Mouse (Mus musculus): ENCODE data around the gene Camk2g.

The Camk2g gene

DNA sequence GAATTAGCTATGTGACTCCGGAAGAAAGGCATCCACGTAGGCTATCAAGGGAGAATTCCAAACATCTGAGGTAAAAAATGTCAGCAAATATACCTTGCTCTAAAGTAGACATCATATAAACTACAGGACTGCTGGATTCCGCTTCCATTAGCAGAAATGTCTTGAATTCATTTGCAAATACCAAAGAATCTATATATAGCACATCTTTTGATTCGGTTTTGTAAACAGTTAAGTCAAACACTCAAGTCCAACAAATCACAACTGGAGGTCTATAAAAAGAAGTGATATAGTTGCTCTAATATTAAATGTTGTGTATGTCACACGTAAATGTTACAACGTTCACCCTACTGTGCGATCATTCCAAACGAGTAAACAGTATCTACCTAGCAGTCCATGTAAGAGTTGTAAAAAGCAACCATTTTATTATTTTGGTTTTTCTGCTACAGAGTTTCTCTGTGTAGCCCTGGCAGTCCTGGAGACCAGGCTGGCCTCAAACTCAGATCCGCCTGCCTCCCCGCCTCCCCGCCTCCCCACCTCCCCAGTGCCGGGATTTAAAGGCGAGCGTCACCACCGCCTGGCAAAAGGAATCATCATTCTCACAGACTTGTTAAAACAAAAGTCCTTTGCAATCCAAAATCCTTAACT lies 91.7 kb downstream of the Camk2g start:
- DNase-seq (ENCODE audit: low spot score in 2 of 2) = no peak

DNA sequence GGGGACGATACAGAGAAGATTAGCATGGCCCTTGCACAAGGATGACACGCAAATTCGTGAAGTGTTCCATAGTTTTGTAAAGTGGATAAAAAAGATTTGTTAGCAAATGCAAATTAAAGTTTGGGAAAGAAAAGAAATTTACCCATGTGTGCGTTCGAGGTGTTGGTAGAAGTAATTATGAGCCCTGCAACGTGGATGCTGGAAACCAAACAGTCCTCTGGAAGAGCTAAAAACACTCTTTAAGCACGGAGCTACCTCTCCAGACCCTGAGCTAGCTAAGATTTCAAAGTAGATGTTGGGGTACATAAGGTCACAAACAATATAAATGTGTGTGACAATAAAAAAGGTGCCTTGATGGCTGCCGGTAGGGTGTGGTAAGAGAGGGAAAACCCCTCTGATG lies 92.3 kb downstream of the Camk2g start:
- no peak for DNase-seq (ENCODE audit: low spot score in 2 of 2)

DNA sequence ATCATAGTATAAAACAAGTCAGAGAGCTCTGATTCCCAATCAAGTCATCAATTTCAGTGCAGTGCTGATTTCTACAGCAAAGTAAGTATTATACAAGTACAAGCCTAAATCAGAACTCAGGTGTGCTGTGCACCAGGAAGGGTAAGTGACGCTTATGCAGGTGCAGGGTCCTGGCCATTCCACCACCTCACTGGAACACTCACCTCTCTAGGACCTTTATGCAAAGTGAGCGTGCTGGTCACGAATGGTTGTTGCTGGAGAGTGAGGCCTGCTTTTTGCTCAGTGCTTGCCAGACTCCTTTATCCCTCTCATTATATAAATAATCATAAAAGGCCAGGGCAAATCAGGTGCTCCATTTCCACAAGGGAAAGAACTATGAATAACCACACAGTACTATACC lies 93.5 kb downstream of the Camk2g start:
- no peak for DNase-seq (ENCODE audit: low spot score in 2 of 2)

DNA sequence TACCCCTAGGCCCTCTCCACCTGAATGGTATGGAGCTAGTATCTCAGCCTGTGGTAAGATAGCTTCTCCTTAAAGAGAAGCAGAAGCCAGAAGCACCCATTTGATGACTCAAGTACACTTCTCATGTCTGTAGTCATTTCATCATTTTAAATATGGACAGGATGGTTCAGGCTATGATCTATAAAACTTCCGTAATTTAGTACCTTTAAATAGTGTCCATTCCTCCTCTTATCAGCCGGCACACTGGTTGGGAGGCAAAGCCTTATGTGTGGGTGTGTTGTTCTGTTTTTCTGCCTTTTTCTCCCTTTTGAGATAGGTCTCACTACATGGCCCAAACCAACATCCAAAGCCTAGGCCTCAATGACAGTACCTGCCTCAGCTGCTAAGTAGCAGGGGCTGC lies 95.4 kb downstream of the Camk2g start:
- DNase-seq (ENCODE audit: low spot score in 2 of 2) = no peak

DNA sequence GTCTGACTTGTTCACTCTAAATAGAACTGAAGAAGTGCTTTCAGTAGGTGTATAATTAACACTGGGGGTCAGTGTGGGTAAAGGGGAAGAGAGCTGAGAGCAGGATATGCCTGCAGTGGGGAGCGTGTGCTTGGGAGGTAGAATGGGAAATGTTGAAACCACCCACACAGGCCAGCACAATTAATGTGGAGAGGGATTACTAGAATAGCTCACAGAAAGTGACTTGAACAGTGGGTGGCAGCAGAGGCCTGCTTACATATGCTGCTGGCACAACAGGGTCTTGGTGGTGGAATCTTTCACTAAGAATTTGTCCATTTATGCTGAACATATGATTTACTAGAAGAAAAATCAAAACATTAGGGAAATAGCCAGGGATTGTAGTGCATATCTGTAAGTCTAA lies 96.9 kb downstream of the Camk2g start:
- peak; percentile 38 to 48 for DNase-seq (ENCODE audit: low spot score in 2 of 2)

DNA sequence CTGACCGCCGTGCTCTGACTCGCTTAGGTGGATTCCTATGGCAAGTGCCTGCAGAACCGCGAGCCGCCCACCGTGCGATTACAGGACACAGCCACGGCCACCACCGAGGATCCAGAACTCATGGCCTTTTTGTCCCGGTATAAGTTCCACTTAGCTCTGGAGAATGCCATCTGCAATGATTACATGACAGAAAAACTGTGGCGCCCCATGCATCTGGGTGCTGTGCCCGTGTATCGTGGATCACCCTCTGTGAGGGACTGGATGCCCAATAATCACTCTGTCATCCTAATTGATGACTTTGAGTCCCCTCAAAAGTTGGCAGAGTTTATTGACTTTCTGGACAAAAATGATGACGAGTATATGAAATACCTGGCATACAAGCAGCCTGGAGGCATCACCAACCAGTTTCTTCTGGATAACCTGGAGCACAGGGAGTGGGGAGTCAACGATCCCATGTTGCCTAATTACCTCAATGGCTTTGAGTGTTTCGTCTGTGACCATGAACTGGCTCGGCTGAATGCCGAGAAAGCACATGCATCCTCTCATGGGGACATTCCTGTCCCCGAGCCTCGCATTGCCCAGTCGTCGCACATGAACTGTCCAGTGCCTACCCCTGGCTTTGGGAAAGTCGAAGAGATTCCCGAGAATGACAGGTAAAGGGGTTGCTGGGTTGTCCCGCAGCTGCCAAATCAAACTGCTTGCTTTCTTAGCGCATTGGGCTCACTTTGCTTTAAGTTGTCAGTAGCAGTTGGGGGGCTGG lies 97.9 kb downstream of the Camk2g start:
- DNase-seq (ENCODE audit: low spot score in 2 of 2) = no peak

DNA sequence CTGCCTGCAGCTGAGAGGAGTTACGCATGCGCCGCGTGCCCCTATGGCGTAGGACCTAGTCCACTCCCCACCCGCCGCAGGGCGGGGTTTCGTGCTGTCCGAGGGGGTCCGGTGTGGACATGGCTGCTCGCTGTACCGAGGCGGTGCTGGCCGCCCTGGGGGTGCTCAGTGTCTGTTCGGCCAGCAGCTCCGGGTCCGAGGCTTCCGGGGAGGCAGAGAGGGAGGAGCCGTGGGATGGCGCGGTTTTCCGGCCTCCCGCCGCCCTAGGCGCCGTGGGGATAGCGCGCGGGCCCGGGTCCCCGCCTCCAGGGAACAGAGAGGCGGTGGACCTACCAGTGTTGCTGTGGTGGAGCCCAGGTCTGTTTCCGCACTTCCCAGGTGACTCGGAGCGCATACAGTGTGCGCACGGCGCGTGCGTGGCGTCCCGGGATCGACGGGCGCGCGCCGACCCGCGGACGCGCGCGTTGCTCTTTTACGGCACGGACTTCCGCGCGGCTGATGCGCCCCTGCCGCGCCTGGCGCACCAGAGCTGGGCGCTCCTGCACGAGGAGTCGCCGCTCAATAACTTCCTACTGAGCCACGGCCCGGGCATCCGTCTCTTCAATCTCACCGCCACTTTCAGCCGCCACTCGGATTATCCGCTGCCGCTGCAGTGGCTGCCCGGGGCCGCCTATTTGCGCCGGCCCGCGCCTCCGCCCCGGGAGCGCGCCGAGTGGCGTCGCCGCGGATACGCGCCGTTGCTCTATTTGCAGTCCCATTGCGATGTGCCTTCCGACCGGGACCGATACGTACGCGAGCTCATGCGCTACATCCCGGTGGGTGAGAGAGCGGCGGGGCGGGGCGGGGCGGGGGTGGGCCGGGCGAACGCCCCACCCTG lies 98.8 kb downstream of the Camk2g start, which contains the start of gene Fut11:
TSS of gene Fut11 (plus strand) at position 85 of the 877 bp plus-strand sequence.
- DNase-seq (ENCODE audit: low spot score in 2 of 2) = peak; percentile 82 to 86

DNA sequence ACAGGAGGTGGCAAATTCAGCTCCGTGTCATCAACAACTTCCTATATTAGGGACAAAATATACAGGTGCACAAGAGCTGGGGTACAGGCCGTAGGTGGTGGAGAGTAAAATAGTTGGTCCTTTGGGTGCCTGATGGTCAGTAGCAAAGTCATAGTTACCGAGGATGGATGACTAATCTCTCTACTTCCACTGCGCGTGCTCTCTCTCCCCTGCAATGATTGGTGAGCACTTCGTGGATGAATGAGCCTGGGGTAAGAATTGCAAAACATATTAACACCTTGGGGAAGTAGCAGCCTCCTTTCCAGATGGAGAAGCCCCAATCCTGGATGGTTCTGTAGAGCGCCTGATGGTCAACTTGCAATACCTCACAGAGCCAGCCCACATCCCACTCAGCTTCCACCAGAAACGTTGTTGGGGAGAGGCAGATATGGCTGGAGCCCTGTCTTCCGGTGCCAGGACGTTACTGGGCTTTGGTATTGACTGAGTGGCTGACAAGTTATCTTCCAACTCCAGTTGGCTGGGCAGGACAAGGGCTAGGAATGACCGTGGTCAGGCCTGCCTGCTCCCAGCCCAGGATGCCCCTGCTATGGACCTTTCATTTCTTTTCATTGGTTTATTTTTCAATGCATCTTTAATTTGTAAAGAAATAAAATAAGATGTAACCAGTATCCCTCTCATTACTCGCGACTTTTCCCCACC lies 99.6 kb downstream of the Camk2g start:
- DNase-seq (ENCODE audit: low spot score in 2 of 2) = peak in 1 of 2 experiments; percentile 14

DNA sequence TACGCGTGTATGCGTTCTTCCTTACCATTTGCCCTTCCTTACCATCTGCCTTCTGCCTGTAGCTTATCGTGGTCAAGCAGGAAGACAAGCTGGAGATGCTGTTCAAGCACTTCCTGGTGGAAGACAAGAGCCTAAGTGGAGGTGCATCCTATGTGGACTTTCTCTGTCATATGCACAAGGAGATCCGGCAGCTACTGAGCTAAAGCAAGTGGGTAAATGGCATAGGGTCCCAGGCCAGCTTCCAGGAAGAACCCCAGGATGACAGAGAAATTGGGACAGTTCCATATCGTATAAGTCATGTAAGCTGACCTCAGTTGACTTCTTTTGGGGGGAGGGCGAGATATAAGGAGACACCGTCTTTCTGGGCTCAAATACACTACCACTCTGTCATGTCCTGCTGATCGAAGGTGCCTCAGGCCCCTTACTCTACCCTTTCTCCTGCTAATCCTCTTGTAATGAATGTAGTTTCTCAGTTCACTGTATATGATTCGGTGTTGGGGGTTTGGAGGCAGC lies 100.2 kb downstream of the Camk2g start:
- DNase-seq (ENCODE audit: low spot score in 2 of 2) = no peak

DNA sequence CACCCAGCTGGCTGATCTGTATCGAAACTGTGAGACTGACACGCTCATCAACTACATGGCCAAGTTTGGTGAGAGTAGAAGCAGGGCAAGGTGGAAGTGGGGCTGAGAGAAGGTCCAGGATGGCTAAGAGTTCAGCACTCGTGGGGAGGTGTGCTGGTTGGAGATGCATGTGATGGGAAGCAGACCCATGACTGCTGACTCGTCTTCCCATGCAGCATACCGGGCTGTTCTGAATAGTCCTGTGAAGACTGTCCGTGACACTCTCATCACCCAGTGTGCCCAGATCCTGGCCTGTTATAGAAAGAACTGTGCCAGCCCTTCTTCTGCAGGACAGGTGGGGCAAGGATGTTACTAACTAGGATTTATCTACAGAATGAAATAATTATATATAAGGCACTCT lies 102.1 kb downstream of the Camk2g start:
- no peak for DNase-seq (ENCODE audit: low spot score in 2 of 2)

DNA sequence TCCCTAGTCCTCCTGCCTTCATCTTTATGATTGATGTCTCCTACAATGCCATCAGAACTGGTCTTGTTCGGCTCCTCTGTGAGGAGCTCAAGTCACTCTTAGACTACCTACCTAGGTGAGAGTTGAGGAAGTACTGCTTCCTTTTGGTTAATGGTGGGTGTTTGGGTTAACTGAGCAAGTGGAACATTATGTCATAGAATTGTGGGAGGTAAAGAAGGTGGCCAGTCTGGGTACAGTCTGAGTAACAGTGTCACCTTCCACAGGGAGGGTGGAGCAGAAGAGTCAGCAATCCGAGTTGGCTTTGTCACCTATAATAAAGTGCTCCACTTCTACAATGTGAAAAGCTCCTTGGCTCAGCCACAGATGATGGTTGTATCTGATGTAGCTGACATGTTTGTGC lies 104.9 kb downstream of the Camk2g start:
- peak; percentile 25 to 46 for DNase-seq (ENCODE audit: low spot score in 2 of 2)

DNA sequence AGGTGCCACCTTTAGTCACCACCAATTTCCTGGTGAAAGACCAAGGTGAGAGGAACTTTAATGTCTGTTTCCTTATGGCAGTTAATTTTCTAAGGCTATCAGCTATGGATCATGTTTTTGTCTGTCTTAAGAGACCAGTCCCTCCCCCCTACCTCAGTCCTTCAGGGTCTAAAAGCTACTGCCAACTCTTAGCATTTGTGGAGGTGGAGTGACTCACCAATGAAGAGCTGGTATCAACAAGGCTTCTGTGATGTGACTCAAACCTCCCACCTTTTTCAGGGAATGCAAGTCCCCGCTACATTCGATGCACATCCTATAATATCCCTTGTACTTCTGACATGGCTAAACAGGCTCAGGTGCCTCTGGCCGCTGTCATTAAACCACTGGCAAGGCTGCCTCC lies 107.3 kb downstream of the Camk2g start:
- DNase-seq (ENCODE audit: low spot score in 2 of 2) = no peak

Measured in spleen, postnatal 36 days (tissue).